Mouse (Mus musculus): ENCODE measurements around the gene Eml3.
A peak's percentile ranks its signal among the peaks of the same experiment; 100 is the strongest.

- TF ChIP-seq POLR2A (IDR thresholded peaks at IDR 0.05; ENCODE audit: low read depth, low read length), result peak; percentile 41; the same call in 1 of the 2 replicates
- no peak for TF ChIP-seq CTCF (IDR thresholded peaks at IDR 0.05; ENCODE audit: borderline replicate concordance, insufficient read depth, low read length)
These were observed 36.4 kb downstream of the Eml3 start for GRCm38 (mm10) chr19:8965771-8966170.

Data from embryonic fibroblast, embryonic 13.5 days (primary cell).